Mouse (Mus musculus) cortical plate, adult 2 months (tissue): ENCODE measurements around the gene Sfta2.

ENCODE experiments used
- CTCF ChIP-seq: fragments of 200-500 bp; IDR thresholded peaks from 2 replicates; pipeline ENCODE4 v1.5.1; 2011; ENCODE audit warnings: mild to moderate bottlenecking, control low read depth, low read length; ENCODE audit not compliant: insufficient read depth; ENCODE audit errors: extremely low read depth
- POLR2A ChIP-seq: fragments of 200-500 bp; IDR thresholded peaks from 2 replicates; pipeline ENCODE4 v1.6.1; 2011; ENCODE audit warnings: mild to moderate bottlenecking, low read length, control low read depth; ENCODE audit not compliant: insufficient read depth; ENCODE audit errors: extremely low read depth

DNA sequence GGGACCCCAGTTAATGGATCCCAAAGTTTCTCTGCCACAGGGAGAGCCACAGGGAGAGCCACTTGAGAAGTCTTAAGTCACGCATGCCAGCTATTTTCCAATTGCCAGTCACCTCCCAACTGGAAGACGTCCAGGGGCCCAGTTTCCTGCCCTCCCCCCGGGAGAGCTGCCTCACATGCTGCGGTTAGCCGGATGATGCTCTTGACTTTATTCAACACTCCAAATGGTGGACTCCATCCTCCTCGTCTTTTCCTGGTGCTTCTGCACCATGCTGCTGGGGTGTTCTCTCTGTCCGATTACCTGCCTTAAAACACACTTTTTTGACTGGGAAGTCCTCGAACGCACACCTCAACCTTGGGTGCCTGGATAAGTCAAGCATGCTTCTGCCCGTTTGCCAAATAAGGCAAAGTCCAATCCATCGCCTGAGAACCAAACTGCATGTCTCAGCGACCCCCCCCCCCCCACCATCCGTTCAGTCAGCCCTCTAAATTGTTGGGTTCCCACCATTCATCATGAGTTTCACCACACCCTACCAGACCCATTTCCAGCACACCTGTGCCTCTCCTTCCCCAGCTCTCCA lies 45.1 kb upstream of the Sfta2 start:
- TF ChIP-seq CTCF: no peak
- TF ChIP-seq POLR2A: no peak
